Mouse (Mus musculus) heart, embryonic 13.5 days (tissue): ENCODE data around the gene Aasdh. TPM values are rescaled to one million over a fixed set of nuclear protein-coding genes. Genes with fewer than 3 reads are reported as not detected.

Source experiments
- ATAC-seq: fragments of 200-750 bp; cut with Nextera tagmentation; 2 replicates; pipeline ENCODE4 v1.8.0; 2017; ENCODE audit warnings: moderate TSS enrichment; ENCODE audit not compliant: insufficient number of reproducible peaks, low FRiP score, low TSS enrichment; ENCODE audit errors: extremely low read depth
- H3K27ac ChIP-seq: fragments of 300-500 bp; sonication (generic); replicated peaks from 2 replicates; pipeline ENCODE4 v1.5.1; 2015; ENCODE audit warnings: moderate library complexity, mild to moderate bottlenecking, inconsistent platforms
- H3K27me3 ChIP-seq: fragments of 300-500 bp; sonication (generic); replicated peaks from 2 replicates; pipeline ENCODE4 v1.6.1; 2015; ENCODE audit warnings: mild to moderate bottlenecking, inconsistent platforms
- H3K36me3 ChIP-seq: fragments of 300-500 bp; sonication (generic); 2 replicates; pipeline ENCODE4 v1.6.1; 2015; ENCODE audit warnings: mild to moderate bottlenecking, inconsistent platforms
- H3K4me1 ChIP-seq: fragments of 300-500 bp; sonication (generic); 2 replicates; pipeline ENCODE4 v1.6.1; 2015; ENCODE audit warnings: inconsistent platforms
- H3K4me2 ChIP-seq: fragments of 300-500 bp; sonication (generic); 2 replicates; pipeline ENCODE4 v1.6.1; 2015; ENCODE audit warnings: inconsistent platforms, mild to moderate bottlenecking, moderate library complexity
- H3K4me3 ChIP-seq: fragments of 300-500 bp; sonication (generic); 2 replicates; pipeline ENCODE4 v1.5.1; 2015; ENCODE audit warnings: moderate library complexity, mild to moderate bottlenecking, inconsistent platforms
- H3K9ac ChIP-seq: fragments of 300-500 bp; sonication (generic); 2 replicates; pipeline ENCODE4 v1.6.1; 2015; ENCODE audit warnings: inconsistent platforms, mild to moderate bottlenecking, moderate library complexity
- H3K9me3 ChIP-seq: fragments of 300-500 bp; sonication (generic); 2 replicates; pipeline ENCODE4 v1.6.1; 2016; ENCODE audit warnings: inconsistent platforms
- WGBS: fragments of 180-500 bp; shearing (Covaris S2); methylation state at CpG from one replicate; pipeline ENCODE4 v1.1.7; 2015; ENCODE audit warnings: mixed read lengths; 5-methylcytosine and 5-hydroxymethylcytosine counted together
- polyA plus RNA-seq: library from polyadenylated mRNA; unstranded; fragments of >200 nt; fragmentation: Nextera tagmentation; extraction: Ambion mirVana; gene quantifications from 2 replicates; pipeline ENCODE4 v1.2.1, GENCODE M21; 2015

Aasdh gene
- 14.8 and 18.9 TPM in 2 replicates for polyA plus RNA-seq

- peak within 1 kb of the TSS; percentile 95 for H3K27ac ChIP-seq
- peaks cover 20% of the 10 kb centered on the region for H3K4me1 ChIP-seq
- H3K36me3 ChIP-seq = peaks cover 16% of the 10 kb centered on the region
- ATAC-seq = peak; percentile 98
- H3K9ac ChIP-seq = peak within 1 kb of the TSS; percentile 91
- peak within 1 kb of the TSS; percentile 82 for H3K4me3 ChIP-seq
- H3K27me3 ChIP-seq = no peaks in the 10 kb centered on the region
- no peaks in the 10 kb centered on the region for H3K9me3 ChIP-seq
- under 1% methylated on average over 47 of the region's 47 CpGs for WGBS
- H3K4me2 ChIP-seq = peak within 1 kb of the TSS; percentile 85
These were observed at the start of gene Aasdh for GRCm38 (mm10) chr5:76905405-76906154. TSS of gene Aasdh (minus strand) at chr5:76905514.

GRCm38 (mm10) chr5:76954271-76954900 is 49.1 kb upstream of the Aasdh start:
- 69% methylated on average over 6 of the region's 6 CpGs for WGBS
- Histone ChIP-seq H3K4me3 (no peak overlapping the region), H3K4me1 (peaks cover 45% of the 10 kb centered on the region), H3K36me3 (peaks cover 54% of the 10 kb centered on the region), H3K9ac (peak overlapping the region; percentile 40; the same call in 1 of the 2 replicates), H3K27ac (no peak overlapping the region), H3K9me3 (no peaks in the 10 kb centered on the region), H3K4me2 (peak overlapping the region; percentile 30), H3K27me3 (no peaks in the 10 kb centered on the region)
- ATAC-seq = no peak

- no peak for ATAC-seq
- peaks cover 51% of the 10 kb centered on the region for H3K36me3 ChIP-seq
- H3K4me3 ChIP-seq = no peak overlapping the region
- H3K9me3 ChIP-seq = no peaks in the 10 kb centered on the region
- peaks cover 50% of the 10 kb centered on the region for H3K4me1 ChIP-seq
- peak overlapping the region; percentile 30 for H3K4me2 ChIP-seq
- no peak overlapping the region for H3K27ac ChIP-seq
- WGBS = 75% methylated on average over 3 of the region's 3 CpGs
- H3K9ac ChIP-seq = peak overlapping the region; percentile 40; the same call in 1 of the 2 replicates
- H3K27me3 ChIP-seq = no peaks in the 10 kb centered on the region
These were observed 48.5 kb upstream of the Aasdh start for GRCm38 (mm10) chr5:76953794-76954193.

- peak overlapping the region; percentile 88 for H3K4me3 ChIP-seq
- peak overlapping the region; percentile 92 for H3K9ac ChIP-seq
- no peaks in the 10 kb centered on the region for H3K9me3 ChIP-seq
- peak overlapping the region; percentile 91 for H3K27ac ChIP-seq
- peaks cover 64% of the 10 kb centered on the region for H3K4me1 ChIP-seq
- H3K36me3 ChIP-seq = peaks cover 45% of the 10 kb centered on the region
- WGBS = 15% methylated on average over 7 of the region's 7 CpGs
- no peak for ATAC-seq
- H3K27me3 ChIP-seq = no peaks in the 10 kb centered on the region
- H3K4me2 ChIP-seq = peak overlapping the region; percentile 93
These were observed 47.1 kb upstream of the Aasdh start for GRCm38 (mm10) chr5:76952112-76953040.

GRCm38 (mm10) chr5:76951106-76952027 is 46.1 kb upstream of the Aasdh start, which contains the start of the genes Paics and Ppat:
TSS of gene Paics (plus strand) at chr5:76951307.
TSS of gene Ppat (minus strand) at chr5:76951578.
- Histone ChIP-seq H3K27ac (peak within 1 kb of the TSS; percentile 91), H3K4me1 (peaks cover 74% of the 10 kb centered on the region), H3K4me2 (peak within 1 kb of the TSS; percentile 93), H3K9me3 (no peaks in the 10 kb centered on the region), H3K27me3 (no peaks in the 10 kb centered on the region), H3K4me3 (peak within 1 kb of the TSS; percentile 88), H3K36me3 (peaks cover 35% of the 10 kb centered on the region), H3K9ac (peak within 1 kb of the TSS; percentile 92)
- ATAC-seq = peak; percentile 95
- WGBS = under 1% methylated on average over 81 of the region's 81 CpGs

GRCm38 (mm10) chr5:76950343-76951105 is 45.2 kb upstream of the Aasdh start:
- WGBS = under 1% methylated on average over 24 of the region's 24 CpGs
- peaks cover 79% of the 10 kb centered on the region for H3K4me1 ChIP-seq
- no peak; the same call in 1 of the 2 replicates for ATAC-seq

GRCm38 (mm10) chr5:76947758-76948157 is 42.4 kb upstream of the Aasdh start:
- Histone ChIP-seq H3K27ac (peak overlapping the region; percentile 71), H3K27me3 (no peaks in the 10 kb centered on the region), H3K9me3 (no peaks in the 10 kb centered on the region), H3K9ac (peak overlapping the region; percentile 28), H3K36me3 (peaks cover 13% of the 10 kb centered on the region; the same call in 1 of the 2 replicates), H3K4me1 (peaks cover 61% of the 10 kb centered on the region), H3K4me2 (peak overlapping the region; percentile 42), H3K4me3 (peak overlapping the region; percentile 22)
- no peak for ATAC-seq
- WGBS = 59% methylated on average over 4 of the region's 4 CpGs

More at GRCm38 (mm10) chr5:76950343-76951105, 45.2 kb upstream of the Aasdh start:
- Histone ChIP-seq H3K36me3 (peaks cover 27% of the 10 kb centered on the region), H3K4me3 (peak overlapping the region; percentile 88), H3K9ac (peak overlapping the region; percentile 87), H3K27ac (peak overlapping the region; percentile 91), H3K4me2 (peak overlapping the region; percentile 93), H3K9me3 (no peaks in the 10 kb centered on the region), H3K27me3 (no peaks in the 10 kb centered on the region)

GRCm38 (mm10) chr5:76947142-76947541 is 41.8 kb upstream of the Aasdh start:
- no peak overlapping the region for H3K9ac ChIP-seq
- H3K36me3 ChIP-seq = peaks cover 14% of the 10 kb centered on the region; the same call in 1 of the 2 replicates
- 56% methylated on average over 4 of the region's 4 CpGs for WGBS
- no peaks in the 10 kb centered on the region for H3K27me3 ChIP-seq
- H3K4me1 ChIP-seq = peaks cover 55% of the 10 kb centered on the region
- ATAC-seq = no peak
- 0 out of 2 replicates have a peak overlapping the region, but pooled peaks have one; percentile 42 for H3K4me2 ChIP-seq
- H3K4me3 ChIP-seq = no peak overlapping the region
- no peaks in the 10 kb centered on the region for H3K9me3 ChIP-seq
- H3K27ac ChIP-seq = peak overlapping the region; percentile 71

GRCm38 (mm10) chr5:76945678-76946033 is 40.3 kb upstream of the Aasdh start:
- H3K9me3 ChIP-seq = no peaks in the 10 kb centered on the region
- peaks cover 68% of the 10 kb centered on the region for H3K4me1 ChIP-seq
- H3K27ac ChIP-seq = no peak overlapping the region
- H3K4me2 ChIP-seq = no peak overlapping the region
- ATAC-seq = no peak
- 83% methylated on average over 2 of the region's 2 CpGs for WGBS
- H3K27me3 ChIP-seq = no peaks in the 10 kb centered on the region
- H3K36me3 ChIP-seq = peaks cover 16% of the 10 kb centered on the region
- H3K9ac ChIP-seq = no peak overlapping the region
- no peak overlapping the region for H3K4me3 ChIP-seq
